Mouse (Mus musculus) mouse trophoblast stem cell (cell line): ENCODE measurements around the gene Mpzl3.
"Not testable (repeated sequence)": the region's sequence is repeated elsewhere in the genome, so short reads cannot be mapped to it uniquely, and the experiment has no call there.

Experiments used
- in situ Hi-C, 2 experiments: fragments of 300-500 bp; cut with MseI, MboI; formaldehyde crosslinking; loops; 2 replicates in 1 of 2; 3 replicates in 1 of 2; pipeline ENCODE4 v1.15.1; 2025

The Mpzl3 gene

GRCm38 (mm10) chr9:45055082-45055713, at the start of gene Mpzl3:
Gene Mpzl3 (plus strand): TSS chr9:45055186.
- in situ Hi-C loops = no loop called here

DNA sequence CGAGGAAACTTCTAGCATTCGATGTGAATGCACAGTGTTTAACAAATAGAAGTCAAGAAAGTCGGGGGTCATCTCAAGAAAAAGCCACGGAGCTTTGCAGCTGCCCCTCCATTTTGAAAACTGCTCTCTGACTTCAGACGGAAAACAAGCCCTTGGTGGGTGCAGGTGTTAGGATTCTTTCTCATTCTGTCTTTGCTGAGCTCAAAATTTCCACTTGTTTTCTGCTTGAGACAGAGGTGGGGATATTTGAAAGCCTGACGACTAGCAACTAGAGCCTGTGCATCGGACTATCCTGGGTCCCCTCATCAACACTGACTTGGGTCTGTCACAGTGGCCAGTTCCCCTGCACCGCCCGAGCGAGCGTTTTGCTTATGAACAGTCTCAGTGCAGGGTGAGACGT, 47.6 kb upstream of the Mpzl3 start:
- in situ Hi-C loops = loop anchor here in 1 of 2 experiments (5.0 kb wide), 1 partner anchor 35 kb away; no protein-coding TSS in a partner anchor

GRCm38 (mm10) chr9:45008342-45008741, 46.6 kb upstream of the Mpzl3 start:
- in situ Hi-C loops = loop anchor here in 1 of 2 experiments (5.0 kb wide), 1 partner anchor 36 kb away; no protein-coding TSS in a partner anchor

DNA sequence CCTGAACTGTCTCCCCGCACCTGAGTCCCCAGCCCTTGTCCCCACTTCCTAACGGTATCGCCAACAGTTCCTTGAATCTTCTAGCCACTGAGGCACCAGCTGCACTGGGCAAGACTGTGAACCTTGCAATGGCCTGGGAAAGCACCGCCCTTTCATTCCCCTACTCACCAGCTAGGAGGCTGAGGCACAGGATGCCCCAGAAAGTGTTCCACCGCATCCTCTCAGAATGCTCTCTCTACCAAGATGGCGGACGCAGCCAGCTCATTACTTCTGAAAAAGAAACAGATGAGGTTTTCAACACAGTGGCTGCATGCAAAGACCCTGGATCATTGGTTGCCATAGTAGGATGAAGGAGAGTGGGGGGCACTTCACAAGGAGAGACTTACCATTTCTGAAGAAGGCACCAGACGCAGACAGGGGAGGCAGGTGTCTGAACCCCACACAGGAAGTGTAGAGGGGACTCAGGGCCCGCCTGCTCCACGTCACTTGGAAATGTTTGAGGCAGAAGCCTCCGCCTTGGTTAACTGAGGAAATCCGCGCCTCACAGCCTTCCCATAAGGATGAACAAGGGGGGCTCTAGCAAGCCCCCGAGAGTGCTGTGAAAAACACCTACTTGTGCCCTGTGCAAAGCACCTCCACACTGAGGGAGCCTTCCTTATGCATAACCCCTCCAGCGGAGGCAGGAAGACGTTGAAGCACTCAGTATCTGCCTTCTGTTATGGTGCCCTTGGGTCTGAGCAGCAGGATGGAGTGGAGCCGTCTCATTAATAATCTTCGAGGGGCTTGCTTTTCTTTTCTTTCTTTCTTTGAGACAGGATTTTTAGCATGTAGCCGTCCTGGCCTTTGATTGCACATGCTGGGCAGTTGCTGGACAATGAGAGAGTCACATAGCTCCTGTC, 45.6 kb upstream of the Mpzl3 start, which contains the start of gene Cd3e:
Cd3e (minus strand) TSS at position 448 of the 899 bp plus-strand sequence.
- in situ Hi-C loops = loop anchor here in 1 of 2 experiments (5.0 kb wide), 1 partner anchor 37 kb away; no protein-coding TSS in a partner anchor

- in situ Hi-C loops = no loop called here
Measured at GRCm38 (mm10) chr9:45010461-45010860, 44.5 kb upstream of the Mpzl3 start.

GRCm38 (mm10) chr9:45011291-45011690, 43.7 kb upstream of the Mpzl3 start:
- in situ Hi-C loops = no loop called here

GRCm38 (mm10) chr9:45014879-45015278, 40.1 kb upstream of the Mpzl3 start:
- in situ Hi-C loops = no loop called here

GRCm38 (mm10) chr9:45015841-45016240, 39.1 kb upstream of the Mpzl3 start:
- in situ Hi-C loops = no loop called here

DNA sequence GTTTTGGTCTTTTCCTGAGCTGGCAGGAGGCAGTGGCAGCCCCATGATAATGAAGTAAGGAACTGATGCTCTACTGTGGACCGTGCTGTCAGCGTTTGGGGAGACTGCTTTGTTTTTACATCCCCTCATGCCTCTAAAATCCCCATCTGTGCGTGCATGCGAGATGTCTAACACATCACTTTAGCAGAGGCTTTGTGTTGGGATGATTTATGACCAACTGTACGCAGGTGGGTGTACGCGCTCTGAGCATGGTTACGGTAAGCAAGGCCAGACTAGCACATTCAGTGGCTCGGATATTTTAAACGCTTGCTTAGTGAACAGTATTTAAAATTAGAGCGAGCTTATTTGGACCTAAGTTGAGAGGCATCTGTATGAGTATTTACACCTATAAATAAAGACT, 37.0 kb upstream of the Mpzl3 start:
- in situ Hi-C loops = no loop called here

- in situ Hi-C loops = loop anchor here (5.0 to 10.0 kb wide), 2 partner anchors 95 to 112 kb away; partner anchors contain the start of genes Scn2b (in 1 of the 2) and Scn4b (in 1 of the 2)
Measured at GRCm38 (mm10) chr9:45022800-45023199, 32.2 kb upstream of the Mpzl3 start.

DNA sequence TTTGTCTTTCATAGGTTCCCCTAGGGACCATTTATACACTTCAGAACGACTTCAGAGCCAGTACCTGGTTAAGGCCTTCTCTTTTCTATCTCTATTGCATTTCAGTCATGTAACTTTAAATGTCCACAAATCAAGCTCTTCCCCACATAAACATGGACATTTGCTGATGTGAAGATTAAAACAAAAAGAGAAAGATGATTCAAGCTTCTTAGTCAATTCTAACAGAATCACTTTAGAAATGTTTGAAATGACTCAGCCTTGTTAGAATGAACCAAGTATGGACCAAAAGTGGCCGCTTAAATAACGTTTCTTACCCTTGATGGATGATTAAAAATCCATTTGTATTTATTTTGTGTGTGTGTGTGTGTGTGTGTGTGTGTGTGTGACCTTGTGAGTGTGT, 31.3 kb upstream of the Mpzl3 start:
- in situ Hi-C loops = loop anchor here (5.0 to 10.0 kb wide), 2 partner anchors 94 to 111 kb away; partner anchors contain the start of genes Scn2b (in 1 of the 2) and Scn4b (in 1 of the 2)

GRCm38 (mm10) chr9:45024187-45024586, 30.8 kb upstream of the Mpzl3 start:
- in situ Hi-C loops = loop anchor here (5.0 to 10.0 kb wide), 2 partner anchors 93 to 111 kb away; partner anchors contain the start of genes Scn2b (in 1 of the 2) and Scn4b (in 1 of the 2)

DNA sequence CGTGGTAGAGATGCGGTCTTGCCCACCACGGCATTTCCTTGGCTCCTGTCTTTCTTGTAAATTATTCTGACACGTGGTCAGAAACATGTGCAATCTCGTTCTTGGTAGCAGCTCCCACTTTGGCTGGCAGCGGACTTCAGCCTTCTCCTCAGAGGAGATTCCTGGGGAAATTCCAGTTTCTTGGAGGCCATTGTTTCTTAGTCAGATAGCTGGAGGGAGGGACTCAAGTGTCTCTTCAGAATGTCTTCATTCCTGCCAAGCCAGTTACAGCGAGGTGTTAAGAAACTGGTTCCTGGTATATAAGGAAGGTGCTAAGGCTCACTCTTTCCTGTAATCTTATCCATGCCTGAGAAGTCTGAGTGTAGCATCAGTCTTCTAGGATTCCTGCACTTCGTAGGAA, 27.6 kb upstream of the Mpzl3 start:
- in situ Hi-C loops = loop anchor here in 1 of 2 experiments (10.0 kb wide), 1 partner anchor 107 kb away; the partner anchor contains the start of gene Scn4b

- in situ Hi-C loops = no loop called here
Measured at GRCm38 (mm10) chr9:45030341-45030740, 24.6 kb upstream of the Mpzl3 start.

DNA sequence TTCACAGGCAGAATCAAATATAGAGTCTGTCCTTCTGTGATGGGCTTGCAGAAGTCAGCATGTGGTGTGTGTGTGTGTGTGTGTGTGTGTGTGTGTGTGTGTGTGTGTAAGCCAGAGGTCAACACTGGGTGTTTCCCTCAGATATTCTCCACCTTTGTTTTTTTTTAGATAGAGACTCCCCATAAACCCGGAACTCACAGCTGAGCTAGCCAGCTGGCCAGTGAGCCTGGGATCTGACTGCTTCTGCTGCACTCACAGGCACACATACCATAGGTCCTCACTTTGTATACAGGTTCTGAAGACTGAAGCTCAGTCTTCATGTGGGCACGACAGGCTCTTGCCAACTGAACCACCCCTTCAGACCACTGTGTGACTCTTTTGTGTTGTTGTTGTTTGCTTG, 22.7 kb upstream of the Mpzl3 start:
- in situ Hi-C loops = no loop called here

- in situ Hi-C loops = no loop called here
Measured at GRCm38 (mm10) chr9:45034526-45034925, 20.5 kb upstream of the Mpzl3 start.

GRCm38 (mm10) chr9:45037803-45038202, 17.2 kb upstream of the Mpzl3 start:
- in situ Hi-C loops = not testable (repeated sequence)

GRCm38 (mm10) chr9:45039499-45039898, 15.5 kb upstream of the Mpzl3 start, which contains the start of gene Mpzl2:
Gene Mpzl2 (plus strand): TSS chr9:45039799.
- in situ Hi-C loops = no loop called here

GRCm38 (mm10) chr9:45040066-45040845, 14.7 kb upstream of the Mpzl3 start:
- in situ Hi-C loops = no loop called here

GRCm38 (mm10) chr9:45041131-45041838, 13.7 kb upstream of the Mpzl3 start:
- in situ Hi-C loops = no loop called here
